Mouse (Mus musculus): ENCODE results near the gene Pla2g16. TPM values are rescaled to one million over a fixed set of nuclear protein-coding genes. Genes with fewer than 3 reads are reported as not detected.

Pla2g16 gene
- polyA plus RNA-seq, 1 experiment from 2014 or later: 4.0 TPM

GRCm38 (mm10) chr19:7551550-7552300 lies 5.5 kb upstream of the Pla2g16 start:
- no peak for ATAC-seq (replicated peaks)
- 75% methylated on average over 4 of the region's 4 CpGs for WGBS

GRCm38 (mm10) chr19:7552301-7552673 lies 5.0 kb upstream of the Pla2g16 start:
- Histone ChIP-seq H3K9ac (replicated peaks) (no peak overlapping the region), H3K36me3 (no peaks in the 10 kb centered on the region), H3K27ac (replicated peaks) (no peak overlapping the region), H3K9me3 (no peaks in the 10 kb centered on the region), H3K4me1 (peaks cover 2% of the 10 kb centered on the region), H3K27me3 (no peaks in the 10 kb centered on the region), H3K4me2 (replicated peaks) (no peak overlapping the region), H3K4me3 (no peak overlapping the region)
- WGBS: 89% methylated on average over 2 of the region's 2 CpGs
- no peak for ATAC-seq (replicated peaks)

More at GRCm38 (mm10) chr19:7551550-7552300, 5.5 kb upstream of the Pla2g16 start:
- no peak overlapping the region for H3K4me2 ChIP-seq (replicated peaks)
- no peak overlapping the region for H3K27ac ChIP-seq (replicated peaks)
- H3K4me3 ChIP-seq: no peak overlapping the region
- H3K9ac ChIP-seq (replicated peaks): no peak overlapping the region
- H3K9me3 ChIP-seq: no peaks in the 10 kb centered on the region
- no peaks in the 10 kb centered on the region for H3K27me3 ChIP-seq
- no peaks in the 10 kb centered on the region for H3K36me3 ChIP-seq
- H3K4me1 ChIP-seq: no peaks in the 10 kb centered on the region

GRCm38 (mm10) chr19:7553441-7553840 lies 3.8 kb upstream of the Pla2g16 start:
- H3K9ac ChIP-seq (replicated peaks): no peak overlapping the region
- H3K27me3 ChIP-seq: no peaks in the 10 kb centered on the region
- ATAC-seq (replicated peaks): no peak
- H3K4me3 ChIP-seq: no peak overlapping the region
- peaks cover 11% of the 10 kb centered on the region for H3K4me1 ChIP-seq
- H3K9me3 ChIP-seq: no peaks in the 10 kb centered on the region
- H3K27ac ChIP-seq (replicated peaks): no peak overlapping the region
- H3K4me2 ChIP-seq (replicated peaks): no peak overlapping the region
- no peaks in the 10 kb centered on the region for H3K36me3 ChIP-seq

- H3K4me2 ChIP-seq (replicated peaks): no peak overlapping the region
- no peaks in the 10 kb centered on the region for H3K27me3 ChIP-seq
- H3K36me3 ChIP-seq: no peaks in the 10 kb centered on the region
- 83% methylated on average over 4 of the region's 4 CpGs for WGBS
- H3K4me1 ChIP-seq: peaks cover 11% of the 10 kb centered on the region
- H3K9ac ChIP-seq (replicated peaks): no peak overlapping the region
- no peak overlapping the region for H3K4me3 ChIP-seq
- no peak for ATAC-seq (replicated peaks)
- no peaks in the 10 kb centered on the region for H3K9me3 ChIP-seq
- no peak overlapping the region for H3K27ac ChIP-seq (replicated peaks)
These were observed 2.4 kb upstream of the Pla2g16 start for GRCm38 (mm10) chr19:7554881-7555280.

- Histone ChIP-seq H3K27ac (replicated peaks) (no peak overlapping the region), H3K4me1 (peaks cover 11% of the 10 kb centered on the region), H3K36me3 (no peaks in the 10 kb centered on the region), H3K4me3 (no peak overlapping the region), H3K9ac (replicated peaks) (no peak overlapping the region), H3K4me2 (replicated peaks) (no peak overlapping the region), H3K9me3 (no peaks in the 10 kb centered on the region), H3K27me3 (no peaks in the 10 kb centered on the region)
- no peak for ATAC-seq (replicated peaks)
- 97% methylated on average over 1 of the region's 1 CpGs for WGBS
These were observed 618 bp upstream of the Pla2g16 start for GRCm38 (mm10) chr19:7556641-7557040.

GRCm38 (mm10) chr19:7557844-7558243 lies 585 bp downstream of the Pla2g16 start:
- Histone ChIP-seq H3K4me2 (replicated peaks) (peak overlapping the region; percentile 47), H3K4me3 (peak overlapping the region; percentile 35), H3K27ac (replicated peaks) (no peak overlapping the region), H3K4me1 (peaks cover 11% of the 10 kb centered on the region), H3K27me3 (no peaks in the 10 kb centered on the region), H3K9me3 (no peaks in the 10 kb centered on the region), H3K36me3 (no peaks in the 10 kb centered on the region), H3K9ac (replicated peaks) (no peak overlapping the region)
- ATAC-seq (replicated peaks): no peak
- 6% methylated on average over 4 of the region's 4 CpGs for WGBS

GRCm38 (mm10) chr19:7558675-7559074 lies 1.4 kb downstream of the Pla2g16 start:
- Histone ChIP-seq H3K9ac (replicated peaks) (no peak overlapping the region), H3K4me1 (peaks cover 11% of the 10 kb centered on the region), H3K4me2 (replicated peaks) (no peak overlapping the region), H3K4me3 (no peak overlapping the region), H3K27ac (replicated peaks) (no peak overlapping the region), H3K36me3 (no peaks in the 10 kb centered on the region), H3K9me3 (no peaks in the 10 kb centered on the region), H3K27me3 (no peaks in the 10 kb centered on the region)
- no peak for ATAC-seq (replicated peaks)
- 86% methylated on average over 4 of the region's 4 CpGs for WGBS

GRCm38 (mm10) chr19:7559986-7560385 lies 2.7 kb downstream of the Pla2g16 start:
- no peaks in the 10 kb centered on the region for H3K27me3 ChIP-seq
- 87% methylated on average over 4 of the region's 4 CpGs for WGBS
- peaks cover 11% of the 10 kb centered on the region for H3K4me1 ChIP-seq
- no peak overlapping the region for H3K4me2 ChIP-seq (replicated peaks)
- ATAC-seq (replicated peaks): no peak
- no peak overlapping the region for H3K9ac ChIP-seq (replicated peaks)
- no peaks in the 10 kb centered on the region for H3K36me3 ChIP-seq
- H3K4me3 ChIP-seq: no peak overlapping the region
- H3K9me3 ChIP-seq: no peaks in the 10 kb centered on the region
- no peak overlapping the region for H3K27ac ChIP-seq (replicated peaks)

GRCm38 (mm10) chr19:7561456-7561855 lies 4.2 kb downstream of the Pla2g16 start:
- H3K27ac ChIP-seq (replicated peaks): no peak overlapping the region
- H3K36me3 ChIP-seq: no peaks in the 10 kb centered on the region
- no peak overlapping the region for H3K4me3 ChIP-seq
- H3K9me3 ChIP-seq: no peaks in the 10 kb centered on the region
- H3K4me2 ChIP-seq (replicated peaks): no peak overlapping the region
- H3K27me3 ChIP-seq: no peaks in the 10 kb centered on the region
- H3K4me1 ChIP-seq: peaks cover 11% of the 10 kb centered on the region
- H3K9ac ChIP-seq (replicated peaks): no peak overlapping the region
- WGBS: 75% methylated on average over 3 of the region's 3 CpGs
- ATAC-seq (replicated peaks): no peak

- Histone ChIP-seq H3K27ac (replicated peaks) (no peak overlapping the region), H3K9ac (replicated peaks) (no peak overlapping the region), H3K36me3 (no peaks in the 10 kb centered on the region), H3K4me2 (replicated peaks) (no peak overlapping the region), H3K4me3 (no peak overlapping the region), H3K9me3 (no peaks in the 10 kb centered on the region), H3K27me3 (no peaks in the 10 kb centered on the region), H3K4me1 (peaks cover 5% of the 10 kb centered on the region)
- WGBS: 82% methylated on average over 10 of the region's 10 CpGs
- ATAC-seq (replicated peaks): no peak
These were observed 5.4 kb downstream of the Pla2g16 start for GRCm38 (mm10) chr19:7562601-7563129.

- Histone ChIP-seq H3K9ac (replicated peaks) (no peak overlapping the region), H3K4me2 (replicated peaks) (no peak overlapping the region), H3K4me3 (no peak overlapping the region), H3K36me3 (no peaks in the 10 kb centered on the region), H3K27me3 (no peaks in the 10 kb centered on the region), H3K9me3 (no peaks in the 10 kb centered on the region), H3K27ac (replicated peaks) (no peak overlapping the region), H3K4me1 (no peaks in the 10 kb centered on the region)
- no peak for ATAC-seq (replicated peaks)
- WGBS: 90% methylated on average over 2 of the region's 2 CpGs
These were observed 6.4 kb downstream of the Pla2g16 start for GRCm38 (mm10) chr19:7563676-7564075.

- H3K27ac ChIP-seq (replicated peaks): no peak overlapping the region
- no peaks in the 10 kb centered on the region for H3K27me3 ChIP-seq
- H3K4me3 ChIP-seq: no peak overlapping the region
- no peak overlapping the region for H3K9ac ChIP-seq (replicated peaks)
- no peaks in the 10 kb centered on the region for H3K36me3 ChIP-seq
- no peak overlapping the region for H3K4me2 ChIP-seq (replicated peaks)
- no peak for ATAC-seq (replicated peaks)
- no peaks in the 10 kb centered on the region for H3K9me3 ChIP-seq
- WGBS: 87% methylated on average over 1 of the region's 1 CpGs
- no peaks in the 10 kb centered on the region for H3K4me1 ChIP-seq
These were observed 7.2 kb downstream of the Pla2g16 start for GRCm38 (mm10) chr19:7564457-7564856.

GRCm38 (mm10) chr19:7566826-7567225 lies 9.6 kb downstream of the Pla2g16 start:
- no peaks in the 10 kb centered on the region for H3K27me3 ChIP-seq
- H3K27ac ChIP-seq (replicated peaks): no peak overlapping the region
- no peak for ATAC-seq (replicated peaks)
- no peak overlapping the region for H3K9ac ChIP-seq (replicated peaks)
- H3K36me3 ChIP-seq: no peaks in the 10 kb centered on the region
- H3K9me3 ChIP-seq: no peaks in the 10 kb centered on the region
- H3K4me1 ChIP-seq: no peaks in the 10 kb centered on the region
- WGBS: 70% methylated on average over 3 of the region's 3 CpGs
- H3K4me2 ChIP-seq (replicated peaks): no peak overlapping the region
- H3K4me3 ChIP-seq: no peak overlapping the region
